Mouse (Mus musculus) kidney, adult 2 months (tissue): ENCODE measurements around the gene Trpm3. TPM values are rescaled to one million over a fixed set of nuclear protein-coding genes. Genes with fewer than 3 reads are reported as not detected.
A peak's percentile ranks its signal among the peaks of the same experiment; 100 is the strongest.

Experiments
- DNase-seq: peaks from one replicate; pipeline ENCODE4 v3.0.0; 2021
- H3K27ac ChIP-seq: fragments of 200-500 bp; 2 replicates; pipeline ENCODE4 v1.5.1; 2012; ENCODE audit warnings: low read depth, low read length, control low read depth, inconsistent platforms; ENCODE audit not compliant: insufficient read depth
- H3K27me3 ChIP-seq: fragments of 200-500 bp; replicated peaks from 2 replicates; pipeline ENCODE4 v1.6.1; 2012; ENCODE audit warnings: mild to moderate bottlenecking, moderate library complexity, low read length, inconsistent platforms; ENCODE audit not compliant: control insufficient read depth, insufficient read depth
- H3K36me3 ChIP-seq: fragments of 200-500 bp; 2 replicates; pipeline ENCODE4 v1.6.1; 2012; ENCODE audit warnings: mild to moderate bottlenecking, moderate library complexity, low read length, inconsistent platforms; ENCODE audit not compliant: control insufficient read depth, insufficient read depth
- H3K4me1 ChIP-seq: fragments of 200-500 bp; 2 replicates; pipeline ENCODE4 v1.6.1; 2011; ENCODE audit warnings: low read length; ENCODE audit not compliant: control insufficient read depth, insufficient read depth
- H3K4me3 ChIP-seq: fragments of 200-500 bp; 2 replicates; pipeline ENCODE4 v1.5.1; 2011; ENCODE audit warnings: mild to moderate bottlenecking, low read depth, low read length, control low read depth; ENCODE audit not compliant: insufficient read depth
- CTCF ChIP-seq: fragments of 200-500 bp; conservative IDR thresholded peaks from 2 replicates; pipeline ENCODE4 v1.5.1; 2011; ENCODE audit warnings: low read depth, mild to moderate bottlenecking, control low read depth, low read length, moderate library complexity, mixed read lengths; ENCODE audit not compliant: insufficient read depth, insufficient read length
- POLR2A ChIP-seq: fragments of 200-500 bp; IDR thresholded peaks from one replicate; pipeline ENCODE4 v1.6.1; 2011; ENCODE audit warnings: low read depth, low read length, control low read depth
- WGBS: fragments of 180-500 bp; shearing (Covaris S2); methylation state at CpG from one replicate; pipeline ENCODE4 v1.1.7; 2018; 5-methylcytosine and 5-hydroxymethylcytosine counted together
- polyA plus RNA-seq: library from polyadenylated mRNA; depleted of rRNA; stranded (reverse); fragments of >200 nt; gene quantifications from 2 replicates; pipeline ENCODE4 v1.2.3, GENCODE M21; 2012

Trpm3 gene
- polyA plus RNA-seq, 1 experiment = 0.80 TPM

- TF ChIP-seq POLR2A (no peak), CTCF (no peak)
- Histone ChIP-seq H3K4me1 (no peaks in the 10 kb centered on the region), H3K36me3 (no peaks in the 10 kb centered on the region), H3K27ac (no peak overlapping the region), H3K27me3 (no peaks in the 10 kb centered on the region), H3K4me3 (no peak overlapping the region)
- DNase-seq = no peak
- 91% methylated on average over 6 of the region's 6 CpGs for WGBS
Measured at GRCm38 (mm10) chr19:22478295-22478989, 339.6 kb downstream of the Trpm3 start.

- Histone ChIP-seq H3K4me3 (no peak overlapping the region), H3K36me3 (no peaks in the 10 kb centered on the region), H3K4me1 (no peaks in the 10 kb centered on the region), H3K27me3 (no peaks in the 10 kb centered on the region), H3K27ac (no peak overlapping the region)
- DNase-seq = no peak
- 35% methylated on average over 6 of the region's 6 CpGs for WGBS
- TF ChIP-seq CTCF (no peak), POLR2A (no peak)
Measured at GRCm38 (mm10) chr19:22503469-22503868, 364.6 kb downstream of the Trpm3 start.

- Histone ChIP-seq H3K4me3 (no peak overlapping the region), H3K36me3 (no peaks in the 10 kb centered on the region), H3K4me1 (no peaks in the 10 kb centered on the region), H3K27me3 (no peaks in the 10 kb centered on the region), H3K27ac (no peak overlapping the region)
- no peak for DNase-seq
- WGBS = 62% methylated on average over 6 of the region's 6 CpGs
- TF ChIP-seq POLR2A (no peak), CTCF (no peak)
Measured at GRCm38 (mm10) chr19:22518508-22518907, 379.7 kb downstream of the Trpm3 start.

- H3K4me1 ChIP-seq = no peaks in the 10 kb centered on the region
- DNase-seq = no peak
- no peak overlapping the region for H3K27ac ChIP-seq
- no peaks in the 10 kb centered on the region for H3K27me3 ChIP-seq
- TF ChIP-seq CTCF (no peak), POLR2A (no peak)
- H3K36me3 ChIP-seq = no peaks in the 10 kb centered on the region
- H3K4me3 ChIP-seq = no peak overlapping the region
Measured at GRCm38 (mm10) chr19:22527944-22528343, 389.1 kb downstream of the Trpm3 start.

GRCm38 (mm10) chr19:22542990-22543709, 404.3 kb downstream of the Trpm3 start:
- no peaks in the 10 kb centered on the region for H3K36me3 ChIP-seq
- H3K27ac ChIP-seq = no peak overlapping the region
- WGBS = 86% methylated on average over 6 of the region's 6 CpGs
- TF ChIP-seq POLR2A = no peak
- TF ChIP-seq CTCF = no peak
- H3K27me3 ChIP-seq = no peaks in the 10 kb centered on the region
- no peak overlapping the region for H3K4me3 ChIP-seq
- no peaks in the 10 kb centered on the region for H3K4me1 ChIP-seq
- DNase-seq = no peak

- H3K4me1 ChIP-seq = no peaks in the 10 kb centered on the region
- no peak overlapping the region for H3K27ac ChIP-seq
- H3K4me3 ChIP-seq = no peak overlapping the region
- 25% methylated on average over 5 of the region's 5 CpGs for WGBS
- DNase-seq = peak; percentile 58
- TF ChIP-seq POLR2A = no peak
- TF ChIP-seq CTCF = peak; percentile 71
- no peaks in the 10 kb centered on the region for H3K36me3 ChIP-seq
- H3K27me3 ChIP-seq = 0 out of 2 replicates have a peak, but pooled peaks cover 1% of the 10 kb centered on the region
Measured at GRCm38 (mm10) chr19:22552179-22552578, 413.3 kb downstream of the Trpm3 start.

GRCm38 (mm10) chr19:22554421-22554941, 415.6 kb downstream of the Trpm3 start:
- no peaks in the 10 kb centered on the region for H3K4me1 ChIP-seq
- H3K4me3 ChIP-seq = no peak overlapping the region
- peak; percentile 67 for DNase-seq
- 0 out of 2 replicates have a peak, but pooled peaks cover 1% of the 10 kb centered on the region for H3K27me3 ChIP-seq
- H3K27ac ChIP-seq = peak overlapping the region; percentile 16; the same call in 1 of the 2 replicates
- 14% methylated on average over 7 of the region's 7 CpGs for WGBS
- H3K36me3 ChIP-seq = no peaks in the 10 kb centered on the region
- TF ChIP-seq CTCF (no peak), POLR2A (no peak)
